Mouse (Mus musculus): ENCODE data around the gene Iqsec1.

Iqsec1 gene

GRCm38 (mm10) chr6:90988648-90989317, at the start of gene Iqsec1:
TSS of gene Iqsec1 (minus strand) at chr6:90988685.
- peak; percentile 67 for DNase-seq (ENCODE audit: low spot score)

DNA sequence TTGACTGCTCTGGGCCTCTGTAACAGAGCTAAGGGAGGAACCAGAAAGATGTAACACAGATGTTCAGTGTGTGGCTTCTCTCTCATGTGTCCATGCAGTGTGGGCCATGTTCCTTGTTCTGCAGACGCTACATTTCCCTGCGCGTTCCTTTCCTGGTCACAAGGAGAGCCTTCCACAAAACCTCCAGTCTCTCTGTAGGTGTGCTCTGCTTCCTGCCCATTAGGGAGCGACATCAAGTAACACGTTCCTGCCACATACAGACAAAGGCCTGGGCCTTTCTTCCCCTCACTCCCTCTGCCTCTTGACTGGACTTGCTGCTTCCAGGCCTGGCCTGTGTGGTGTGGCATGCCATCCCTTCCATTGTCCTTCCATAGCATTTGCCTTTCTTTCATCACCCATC, 39.8 kb upstream of the Iqsec1 start:
- no peak for DNase-seq (ENCODE audit: low spot score)

DNA sequence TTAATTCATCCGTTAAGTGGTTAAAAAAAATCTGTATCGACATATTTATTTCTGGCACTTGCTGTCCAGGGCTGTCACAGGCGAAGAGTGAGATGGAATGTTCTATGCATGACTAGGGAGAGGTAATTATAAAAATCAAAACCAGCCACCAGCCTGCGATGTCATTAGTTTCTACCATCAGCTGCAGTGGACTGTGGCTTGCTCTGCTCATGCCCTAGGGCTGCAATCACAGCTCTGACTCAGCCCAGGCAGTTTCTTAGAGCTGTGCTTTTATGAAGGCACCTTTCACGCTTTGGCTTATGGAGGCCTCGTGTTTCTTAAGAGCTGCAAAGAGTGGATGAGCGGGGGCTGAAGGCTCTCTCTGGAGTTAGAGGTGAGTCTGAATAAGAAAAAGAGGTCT, 32.3 kb upstream of the Iqsec1 start:
- no peak for DNase-seq (ENCODE audit: low spot score)

GRCm38 (mm10) chr6:91016600-91017230, 28.2 kb upstream of the Iqsec1 start:
- no peak for DNase-seq (ENCODE audit: low spot score)

DNA sequence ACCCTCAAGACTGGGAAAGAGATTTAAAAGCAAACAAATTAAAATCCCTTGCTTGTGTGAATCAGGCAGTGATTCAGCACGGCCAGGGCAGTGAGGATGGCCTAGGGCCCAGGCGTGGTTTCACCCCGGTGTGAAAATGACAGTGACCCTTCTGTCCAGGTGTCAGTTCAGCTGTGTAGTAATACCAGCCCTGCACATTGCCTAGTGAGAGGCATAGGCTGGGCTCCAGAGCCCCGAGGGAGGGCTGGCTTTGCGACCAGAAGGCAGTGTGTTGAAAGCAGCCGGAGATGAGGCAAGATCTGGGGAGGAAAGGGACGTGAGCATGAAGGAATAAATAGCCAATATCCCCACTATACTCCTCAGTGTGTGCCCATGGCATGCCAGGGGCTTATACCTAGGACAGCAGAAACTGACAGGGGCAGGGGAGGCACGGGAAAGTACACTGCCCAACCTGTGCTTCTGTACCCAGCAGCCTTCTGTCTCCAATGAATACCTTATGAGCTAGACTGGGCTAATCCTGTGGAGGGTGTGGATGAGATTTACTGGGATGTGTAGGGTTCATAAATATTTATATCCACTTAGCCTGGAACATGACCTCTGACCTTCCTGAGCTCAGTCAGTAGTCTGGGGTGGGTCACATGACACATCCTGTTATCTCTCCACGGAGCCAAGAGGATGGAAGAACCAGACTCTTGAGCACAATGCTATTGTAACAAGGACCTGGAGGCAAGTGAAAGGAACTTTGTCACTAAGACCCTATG, 25.9 kb upstream of the Iqsec1 start:
- DNase-seq (ENCODE audit: low spot score), result no peak

- DNase-seq (ENCODE audit: low spot score), result no peak
Observed at GRCm38 (mm10) chr6:91012458-91012857, 24.0 kb upstream of the Iqsec1 start.

GRCm38 (mm10) chr6:91011568-91011967, 23.1 kb upstream of the Iqsec1 start:
- no peak for DNase-seq (ENCODE audit: low spot score)

DNA sequence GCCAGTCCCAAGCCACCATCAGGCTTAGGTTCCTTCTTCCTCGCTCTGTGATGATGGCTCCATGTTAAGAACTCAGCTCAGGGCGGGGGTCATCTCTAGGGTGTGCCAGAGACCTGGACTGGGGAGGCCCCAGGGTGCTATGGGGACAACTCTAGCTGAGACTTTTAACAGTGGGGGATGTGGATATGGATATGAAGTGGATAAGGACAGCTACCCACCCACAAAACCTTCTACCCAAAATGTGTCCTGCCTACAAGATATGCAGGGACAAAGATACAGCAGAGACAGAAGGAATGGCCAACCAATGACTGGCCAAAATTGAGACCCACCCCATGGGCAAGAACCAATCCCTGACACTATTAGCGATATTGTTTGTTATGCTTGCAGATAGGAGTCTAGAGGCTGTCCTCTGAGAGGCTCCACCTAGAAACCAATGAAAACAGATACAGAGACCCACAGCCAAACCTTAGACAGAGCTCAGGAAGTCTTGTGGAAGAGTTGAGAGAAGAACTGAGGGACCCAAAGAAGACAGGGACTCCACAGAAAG, 19.9 kb upstream of the Iqsec1 start:
- DNase-seq (ENCODE audit: low spot score), result no peak

DNA sequence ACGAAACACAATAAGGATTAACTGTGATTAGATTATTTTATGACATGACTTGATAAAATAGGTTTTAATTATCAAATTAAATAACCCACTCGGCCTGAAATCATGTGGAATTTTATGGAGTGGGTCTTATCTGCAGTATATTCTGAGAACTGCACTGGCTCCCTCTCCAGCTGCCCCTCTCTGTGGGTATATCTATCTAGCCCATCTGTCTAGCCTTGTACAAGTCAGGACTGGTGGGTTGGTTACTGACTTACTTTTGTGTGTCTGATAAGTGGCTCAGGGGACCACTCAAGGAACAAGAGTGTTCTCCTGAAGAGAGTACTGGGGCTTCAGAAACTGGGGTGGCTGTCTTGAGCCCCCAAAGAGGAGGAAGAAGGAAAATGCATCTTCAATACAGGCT, 18.7 kb upstream of the Iqsec1 start:
- DNase-seq (ENCODE audit: low spot score), result no peak

- DNase-seq (ENCODE audit: low spot score), result no peak
Observed at GRCm38 (mm10) chr6:91004157-91004556, 15.7 kb upstream of the Iqsec1 start.

DNA sequence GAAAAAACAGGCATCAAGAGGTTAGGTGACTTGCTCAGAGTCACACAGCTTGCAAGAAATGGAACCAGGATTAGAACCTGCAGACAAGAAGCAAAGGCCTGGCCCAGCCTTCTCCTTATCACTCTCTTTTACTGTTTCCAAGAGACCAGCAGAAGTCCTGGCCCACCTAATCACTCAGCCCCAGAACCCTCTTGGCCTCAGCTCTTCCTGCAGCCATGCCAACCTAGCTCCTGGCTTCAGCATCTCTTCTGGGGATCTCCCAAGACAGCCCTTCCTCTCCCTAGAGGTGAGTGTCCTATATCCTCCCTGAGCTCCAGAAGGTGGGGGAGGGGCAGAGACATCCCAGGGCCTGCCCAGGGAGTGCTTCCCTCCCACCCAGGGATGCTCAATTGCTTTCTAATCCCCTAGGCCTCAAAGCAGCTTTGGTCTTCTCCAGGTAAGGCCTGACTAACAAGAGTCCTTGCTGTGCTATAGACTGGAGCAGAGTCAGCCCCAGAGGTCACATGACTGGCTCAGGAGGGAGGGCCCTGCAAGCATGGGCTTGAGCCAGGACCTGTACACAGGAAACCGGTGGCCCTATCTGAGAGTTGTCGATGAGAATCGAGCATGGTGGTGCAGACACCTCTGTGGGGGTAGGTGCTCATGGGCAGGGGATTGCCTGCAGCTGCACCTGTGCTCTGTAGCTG, 15.0 kb upstream of the Iqsec1 start:
- DNase-seq (ENCODE audit: low spot score), result no peak

- DNase-seq (ENCODE audit: low spot score), result no peak
Observed at GRCm38 (mm10) chr6:91001566-91001965, 13.1 kb upstream of the Iqsec1 start.

GRCm38 (mm10) chr6:91000819-91001525, 12.5 kb upstream of the Iqsec1 start:
- DNase-seq (ENCODE audit: low spot score), result no peak

DNA sequence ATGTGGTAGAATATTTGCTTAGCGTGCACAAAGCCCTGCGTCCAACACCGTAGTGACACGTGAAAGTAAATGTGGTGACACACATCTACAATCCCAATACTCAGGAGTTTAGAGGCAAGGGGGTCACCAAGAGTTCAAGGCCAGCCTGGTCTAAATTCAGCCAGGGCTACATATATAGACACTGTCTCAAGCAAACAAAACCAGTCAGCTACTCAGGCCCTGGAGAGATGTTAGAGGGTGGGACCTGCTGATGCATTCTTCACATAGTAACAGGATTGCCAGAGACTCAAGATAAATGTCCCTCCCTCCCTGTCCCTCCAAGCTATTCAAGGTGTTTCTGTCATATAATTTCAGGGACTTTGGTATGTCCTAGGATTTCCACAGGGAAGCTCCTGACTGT, 10.7 kb upstream of the Iqsec1 start:
- DNase-seq (ENCODE audit: low spot score), result no peak

DNA sequence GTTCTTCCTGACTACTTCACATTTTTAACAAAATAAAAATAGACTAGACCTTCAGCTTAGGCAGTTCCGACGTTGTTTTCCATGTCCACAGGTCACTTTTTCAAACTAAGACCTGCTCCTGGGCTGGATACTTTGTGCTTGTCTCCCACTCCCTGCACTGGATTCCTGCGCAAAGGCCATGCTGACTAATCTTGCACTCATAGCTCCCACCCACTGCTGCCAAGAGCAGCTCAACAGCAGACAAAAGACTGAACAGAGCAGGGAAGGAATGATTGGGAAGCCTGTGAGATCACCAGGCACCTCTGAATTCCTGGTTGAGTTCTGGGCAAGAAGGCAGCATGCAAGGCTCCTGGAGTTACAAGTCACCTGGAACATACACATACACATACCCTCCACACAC, 8.5 kb upstream of the Iqsec1 start:
- no peak for DNase-seq (ENCODE audit: low spot score)

DNA sequence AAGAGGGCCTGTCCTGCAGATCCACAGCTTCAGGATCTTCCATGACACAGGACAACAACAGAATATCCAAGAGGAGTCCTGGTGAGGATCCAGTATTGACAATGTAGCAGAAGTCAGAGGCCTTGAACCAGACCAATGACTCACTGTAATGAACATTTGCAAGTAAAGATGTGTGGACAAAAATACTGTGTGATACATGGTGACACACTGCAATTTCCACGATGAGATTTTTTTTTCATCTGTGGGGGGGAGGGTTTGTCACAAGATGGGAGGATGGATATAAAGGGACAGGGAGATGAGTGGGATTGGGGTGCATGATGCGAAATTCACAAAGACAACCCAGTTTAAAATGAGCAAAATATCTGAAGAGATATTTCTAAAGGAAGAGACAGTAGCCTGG, 7.7 kb upstream of the Iqsec1 start:
- DNase-seq (ENCODE audit: low spot score), result no peak

DNA sequence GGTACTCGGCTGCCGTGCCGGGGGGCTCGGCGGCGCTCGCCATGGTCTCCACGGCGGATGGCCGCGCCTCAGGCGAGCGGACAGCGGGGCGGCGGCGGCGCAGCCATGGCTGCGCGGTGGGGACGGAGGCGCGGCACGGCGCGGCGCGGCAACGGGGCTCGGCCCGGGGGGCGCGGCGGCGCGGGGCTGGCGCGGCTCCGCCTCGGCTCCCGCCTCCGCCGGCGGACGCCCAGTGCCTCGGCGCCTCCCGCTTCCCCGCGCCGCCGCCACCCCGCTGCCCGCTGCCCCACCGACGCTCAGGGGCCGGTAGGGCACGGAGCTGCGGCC, 223 bp downstream of the Iqsec1 start:
- no peak for DNase-seq (ENCODE audit: low spot score)

GRCm38 (mm10) chr6:90987561-90988298, 755 bp downstream of the Iqsec1 start:
- DNase-seq (ENCODE audit: low spot score), result peak; percentile 16

DNA sequence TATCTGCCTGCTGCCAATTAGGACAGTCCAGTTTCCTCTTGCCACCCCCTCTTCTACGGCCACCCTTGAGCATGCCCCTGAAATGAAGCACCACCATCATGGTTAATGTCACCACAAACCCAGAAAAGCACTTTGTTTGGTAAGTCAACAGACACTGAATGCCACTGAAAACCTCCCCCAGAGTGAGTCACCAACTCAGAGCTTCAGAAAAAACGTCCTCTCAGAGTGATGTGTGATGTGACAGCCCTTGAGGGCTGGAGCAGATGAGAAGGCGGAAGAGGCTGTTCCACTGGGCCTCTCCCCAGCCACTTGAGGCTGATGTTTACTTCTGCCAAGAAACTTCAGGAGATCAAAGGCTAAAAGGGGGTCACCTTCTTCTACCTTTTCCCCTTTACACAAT, 4.4 kb downstream of the Iqsec1 start:
- no peak for DNase-seq (ENCODE audit: low spot score)

DNA sequence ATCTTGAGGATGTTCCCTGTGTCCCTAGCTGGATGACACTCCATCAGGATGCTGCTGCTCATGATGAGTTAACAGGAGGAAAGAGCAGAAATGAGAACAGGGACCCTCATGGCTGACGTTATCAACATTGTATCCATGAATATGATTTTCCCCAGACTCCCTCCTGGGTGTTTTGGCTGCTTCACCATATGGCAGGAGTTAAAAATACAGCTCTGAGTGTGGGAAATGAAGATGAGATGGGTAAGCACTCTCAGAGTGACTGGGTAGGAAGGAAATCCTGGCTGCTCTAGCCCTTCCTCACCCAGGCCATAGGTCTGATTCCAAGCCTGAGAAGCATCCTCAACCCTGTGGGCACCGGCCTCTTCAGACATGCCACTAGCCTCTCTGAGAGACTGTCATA, 14.2 kb downstream of the Iqsec1 start:
- DNase-seq (ENCODE audit: low spot score), result no peak

DNA sequence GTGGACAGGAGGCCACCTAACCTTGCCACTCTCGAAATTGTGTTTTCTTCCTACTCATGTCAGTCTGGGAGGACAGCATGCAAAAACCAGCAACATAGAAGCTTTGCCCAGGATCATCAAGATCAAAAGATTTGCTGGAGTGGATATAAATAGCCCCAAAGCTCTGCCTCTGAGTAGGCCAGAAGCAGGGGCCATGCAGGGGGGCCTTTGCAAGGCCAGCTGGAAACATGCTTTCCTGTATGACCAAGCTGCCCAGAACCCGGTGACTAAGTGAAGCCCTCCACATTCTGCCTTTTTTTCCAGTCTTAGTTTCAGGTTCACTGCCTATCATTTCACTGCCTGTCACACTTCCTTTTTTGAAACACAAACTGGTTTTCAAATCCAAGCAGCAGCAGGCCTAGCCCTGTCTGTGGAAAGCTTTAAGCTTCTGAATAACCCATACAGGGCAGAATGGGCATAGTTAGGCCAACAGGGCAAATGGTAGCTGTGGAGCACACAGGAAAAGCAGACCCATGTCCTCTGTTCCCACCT, 19.1 kb downstream of the Iqsec1 start:
- no peak for DNase-seq (ENCODE audit: low spot score)

Data from ovary, postnatal 14 days (tissue).